Mouse (Mus musculus): Measurements from ENCODE around the gene Ebf4. TPM values are rescaled to one million over a fixed set of nuclear protein-coding genes. Genes with fewer than 3 reads are reported as not detected.

Ebf4 gene
- polyA plus RNA-seq, 1 experiment from 2014 or later: 4.3 TPM

- H3K4me1 ChIP-seq (replicated peaks): peaks cover 35% of the 10 kb centered on the region
- no peaks in the 10 kb centered on the region for H3K27me3 ChIP-seq
- H3K9me3 ChIP-seq: no peaks in the 10 kb centered on the region
- no peak overlapping the region for H3K4me2 ChIP-seq
- 39% methylated on average over 8 of the region's 8 CpGs for WGBS
- H3K9ac ChIP-seq: no peak overlapping the region
- H3K36me3 ChIP-seq: peaks cover 63% of the 10 kb centered on the region
- H3K27ac ChIP-seq (replicated peaks): no peak overlapping the region
- no peak overlapping the region for H3K4me3 ChIP-seq
- no peak for ATAC-seq (ENCODE audit: low read depth)
Measured at GRCm38 (mm10) chr2:130279600-130280091, 15.3 kb upstream of the Ebf4 start.

GRCm38 (mm10) chr2:130280224-130280623, 14.7 kb upstream of the Ebf4 start:
- Histone ChIP-seq H3K36me3 (peaks cover 63% of the 10 kb centered on the region), H3K4me1 (replicated peaks) (peaks cover 36% of the 10 kb centered on the region), H3K4me2 (no peak overlapping the region), H3K9ac (no peak overlapping the region), H3K27ac (replicated peaks) (no peak overlapping the region), H3K4me3 (no peak overlapping the region), H3K9me3 (no peaks in the 10 kb centered on the region), H3K27me3 (no peaks in the 10 kb centered on the region)
- WGBS: 60% methylated on average over 7 of the region's 7 CpGs
- no peak for ATAC-seq (ENCODE audit: low read depth)

GRCm38 (mm10) chr2:130280818-130281217, 14.2 kb upstream of the Ebf4 start:
- 71% methylated on average over 4 of the region's 4 CpGs for WGBS
- Histone ChIP-seq H3K9me3 (no peaks in the 10 kb centered on the region), H3K27ac (replicated peaks) (no peak overlapping the region), H3K9ac (no peak overlapping the region), H3K36me3 (peaks cover 57% of the 10 kb centered on the region), H3K4me3 (no peak overlapping the region), H3K27me3 (no peaks in the 10 kb centered on the region), H3K4me2 (no peak overlapping the region), H3K4me1 (replicated peaks) (peaks cover 35% of the 10 kb centered on the region)
- no peak for ATAC-seq (ENCODE audit: low read depth)

GRCm38 (mm10) chr2:130283854-130284654, 10.9 kb upstream of the Ebf4 start, which contains the start of gene Idh3b:
Gene Idh3b, minus strand, starts transcription at chr2:130284547.
- peak within 1 kb of the TSS; percentile 77 for H3K27ac ChIP-seq (replicated peaks)
- no peaks in the 10 kb centered on the region for H3K9me3 ChIP-seq
- peak; percentile 85 for ATAC-seq (ENCODE audit: low read depth)
- peak within 1 kb of the TSS; percentile 98 for H3K4me2 ChIP-seq
- WGBS: under 1% methylated on average over 51 of the region's 51 CpGs
- peaks cover 21% of the 10 kb centered on the region for H3K4me1 ChIP-seq (replicated peaks)
- no peaks in the 10 kb centered on the region for H3K27me3 ChIP-seq
- H3K4me3 ChIP-seq: peak within 1 kb of the TSS; percentile 93
- peaks cover 27% of the 10 kb centered on the region for H3K36me3 ChIP-seq
- H3K9ac ChIP-seq: peak within 1 kb of the TSS; percentile 92

GRCm38 (mm10) chr2:130289086-130289485, 5.9 kb upstream of the Ebf4 start:
- Histone ChIP-seq H3K36me3 (no peaks in the 10 kb centered on the region), H3K27me3 (peaks cover 5% of the 10 kb centered on the region), H3K4me1 (replicated peaks) (peaks cover 29% of the 10 kb centered on the region), H3K9me3 (no peaks in the 10 kb centered on the region), H3K4me3 (no peak overlapping the region), H3K9ac (no peak overlapping the region), H3K4me2 (no peak overlapping the region), H3K27ac (replicated peaks) (no peak overlapping the region)
- ATAC-seq (ENCODE audit: low read depth): no peak
- WGBS: 78% methylated on average over 4 of the region's 4 CpGs

- ATAC-seq (ENCODE audit: low read depth): no peak
- WGBS: 13% methylated on average over 8 of the region's 8 CpGs
- peak overlapping the region; percentile 27; the same call in 1 of the 2 replicates for H3K4me2 ChIP-seq
Measured at GRCm38 (mm10) chr2:130291434-130291833, 3.5 kb upstream of the Ebf4 start.

GRCm38 (mm10) chr2:130293009-130293408, 2.0 kb upstream of the Ebf4 start:
- WGBS: 48% methylated on average over 3 of the region's 3 CpGs
- Histone ChIP-seq H3K9ac (no peak overlapping the region), H3K27me3 (peaks cover 14% of the 10 kb centered on the region), H3K27ac (replicated peaks) (no peak overlapping the region), H3K4me3 (no peak overlapping the region), H3K9me3 (no peaks in the 10 kb centered on the region), H3K4me2 (no peak overlapping the region), H3K4me1 (replicated peaks) (peaks cover 49% of the 10 kb centered on the region), H3K36me3 (no peaks in the 10 kb centered on the region)
- ATAC-seq (ENCODE audit: low read depth): no peak

More at GRCm38 (mm10) chr2:130291434-130291833, 3.5 kb upstream of the Ebf4 start:
- no peak overlapping the region for H3K27ac ChIP-seq (replicated peaks)
- H3K4me1 ChIP-seq (replicated peaks): peaks cover 34% of the 10 kb centered on the region
- H3K4me3 ChIP-seq: no peak overlapping the region
- H3K36me3 ChIP-seq: no peaks in the 10 kb centered on the region
- no peaks in the 10 kb centered on the region for H3K9me3 ChIP-seq
- 0 out of 2 replicates have a peak overlapping the region, but pooled peaks have one; percentile 34 for H3K9ac ChIP-seq
- H3K27me3 ChIP-seq: peaks cover 7% of the 10 kb centered on the region

GRCm38 (mm10) chr2:130293486-130293885, 1.5 kb upstream of the Ebf4 start:
- Histone ChIP-seq H3K4me3 (no peak overlapping the region), H3K9me3 (no peaks in the 10 kb centered on the region), H3K27me3 (peaks cover 14% of the 10 kb centered on the region), H3K9ac (no peak overlapping the region), H3K4me2 (peak overlapping the region; percentile 8; the same call in 1 of the 2 replicates), H3K36me3 (no peaks in the 10 kb centered on the region), H3K27ac (replicated peaks) (no peak overlapping the region), H3K4me1 (replicated peaks) (peaks cover 49% of the 10 kb centered on the region)
- WGBS: 3% methylated on average over 4 of the region's 4 CpGs
- no peak for ATAC-seq (ENCODE audit: low read depth)

GRCm38 (mm10) chr2:130294218-130294935, 592 bp upstream of the Ebf4 start:
- H3K27ac ChIP-seq (replicated peaks): peak overlapping the region; percentile 89
- peak overlapping the region; percentile 68 for H3K4me2 ChIP-seq
- H3K36me3 ChIP-seq: no peaks in the 10 kb centered on the region
- peaks cover 55% of the 10 kb centered on the region for H3K4me1 ChIP-seq (replicated peaks)
- ATAC-seq (ENCODE audit: low read depth): no peak
- H3K27me3 ChIP-seq: peaks cover 14% of the 10 kb centered on the region
- peak overlapping the region; percentile 92 for H3K9ac ChIP-seq
- no peaks in the 10 kb centered on the region for H3K9me3 ChIP-seq
- 8% methylated on average over 20 of the region's 20 CpGs for WGBS
- peak overlapping the region; percentile 75 for H3K4me3 ChIP-seq

- WGBS: under 1% methylated on average over 59 of the region's 99 CpGs
- Histone ChIP-seq H3K4me2 (peak overlapping the region; percentile 68), H3K36me3 (no peaks in the 10 kb centered on the region)
Measured at GRCm38 (mm10) chr2:130295331-130296133, 563 bp downstream of the Ebf4 start.

GRCm38 (mm10) chr2:130296134-130296745, 1.3 kb downstream of the Ebf4 start:
- H3K27me3 ChIP-seq: peaks cover 14% of the 10 kb centered on the region
- peak overlapping the region; percentile 92 for H3K9ac ChIP-seq
- peak overlapping the region; percentile 89; the same call in 1 of the 2 replicates for H3K27ac ChIP-seq (replicated peaks)
- peaks cover 59% of the 10 kb centered on the region for H3K4me1 ChIP-seq (replicated peaks)
- peak overlapping the region; percentile 75 for H3K4me3 ChIP-seq
- no peaks in the 10 kb centered on the region for H3K36me3 ChIP-seq
- WGBS: 4% methylated on average over 20 of the region's 20 CpGs
- H3K9me3 ChIP-seq: no peaks in the 10 kb centered on the region
- ATAC-seq (ENCODE audit: low read depth): no peak; the same call in 1 of the 2 replicates
- H3K4me2 ChIP-seq: peak overlapping the region; percentile 68

More at GRCm38 (mm10) chr2:130295331-130296133, 563 bp downstream of the Ebf4 start:
- H3K4me1 ChIP-seq (replicated peaks): peaks cover 58% of the 10 kb centered on the region
- H3K27ac ChIP-seq (replicated peaks): peak overlapping the region; percentile 89
- peak; percentile 75 for ATAC-seq (ENCODE audit: low read depth)
- H3K4me3 ChIP-seq: peak overlapping the region; percentile 75
- H3K9ac ChIP-seq: peak overlapping the region; percentile 92
- H3K9me3 ChIP-seq: no peaks in the 10 kb centered on the region
- H3K27me3 ChIP-seq: peaks cover 14% of the 10 kb centered on the region

All from neural tube, embryonic 13.5 days (tissue).